Mouse (Mus musculus) testis, adult 2 months (tissue): ENCODE data around the gene Gcnt7.

ENCODE experiments used
- CTCF ChIP-seq: fragments of 200-500 bp; IDR thresholded peaks from 2 replicates; pipeline ENCODE4 v1.5.1; 2012; ENCODE audit warnings: low read depth, mild to moderate bottlenecking, inconsistent platforms, low read length, moderate library complexity; ENCODE audit not compliant: control insufficient read depth, insufficient read depth, insufficient replicate concordance
- POLR2A ChIP-seq: fragments of 200-500 bp; IDR thresholded peaks from 2 replicates; pipeline ENCODE4 v1.6.1; 2012; ENCODE audit warnings: low read depth, mild to moderate bottlenecking, inconsistent platforms, low read length, moderate library complexity; ENCODE audit not compliant: control insufficient read depth

DNA sequence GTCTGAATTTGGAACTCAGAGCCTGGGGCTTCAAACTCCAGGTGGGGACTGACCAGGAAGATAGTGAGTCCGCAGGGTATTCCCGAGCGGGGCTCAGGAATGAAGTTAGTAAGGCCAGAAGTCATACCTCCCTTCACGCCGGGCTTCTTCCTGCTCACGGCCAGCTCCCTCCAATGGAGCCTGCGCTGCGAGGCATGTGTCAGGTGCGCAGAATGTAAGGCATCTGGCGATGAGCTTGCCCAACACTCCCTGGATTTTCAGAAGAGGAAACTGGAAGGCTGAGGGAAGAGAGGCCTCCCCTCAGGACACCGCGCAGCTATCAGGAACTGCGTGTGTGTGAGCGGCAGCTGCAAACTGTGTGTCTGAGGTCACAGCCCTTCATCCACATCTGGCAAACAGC lies 43.8 kb upstream of the Gcnt7 start:
- TF ChIP-seq CTCF (no peak), POLR2A (no peak)
